Mouse (Mus musculus) urinary bladder, postnatal 4 days (tissue): ENCODE measurements around the gene Nin.

ENCODE experiments used
- DNase-seq, 2 experiments: peaks; one replicate each; pipeline ENCODE4 v3.0.0; 2021 to 2022; ENCODE audit warnings: low spot score in 2 of 2

Nin gene

DNA sequence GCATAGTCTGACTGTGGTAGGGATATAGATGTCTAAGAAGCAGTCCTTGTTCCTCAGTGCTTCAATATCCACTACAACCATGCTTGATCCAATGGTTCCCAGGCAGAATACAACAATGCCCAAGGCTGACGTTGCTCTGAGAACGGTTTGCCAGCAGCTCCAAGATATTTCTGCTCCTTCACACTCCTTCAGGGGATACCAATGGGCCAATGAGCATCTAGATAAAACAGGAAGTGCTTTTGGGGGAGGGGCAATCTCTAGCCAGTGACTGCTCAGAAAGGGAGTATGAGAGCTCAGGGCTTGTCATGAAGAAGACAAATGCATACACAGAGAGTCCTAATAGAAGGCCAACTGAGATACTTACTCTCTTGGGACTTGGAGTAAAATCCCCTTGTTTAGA lies 6.0 kb upstream of the Nin start:
- no peak for DNase-seq

DNA sequence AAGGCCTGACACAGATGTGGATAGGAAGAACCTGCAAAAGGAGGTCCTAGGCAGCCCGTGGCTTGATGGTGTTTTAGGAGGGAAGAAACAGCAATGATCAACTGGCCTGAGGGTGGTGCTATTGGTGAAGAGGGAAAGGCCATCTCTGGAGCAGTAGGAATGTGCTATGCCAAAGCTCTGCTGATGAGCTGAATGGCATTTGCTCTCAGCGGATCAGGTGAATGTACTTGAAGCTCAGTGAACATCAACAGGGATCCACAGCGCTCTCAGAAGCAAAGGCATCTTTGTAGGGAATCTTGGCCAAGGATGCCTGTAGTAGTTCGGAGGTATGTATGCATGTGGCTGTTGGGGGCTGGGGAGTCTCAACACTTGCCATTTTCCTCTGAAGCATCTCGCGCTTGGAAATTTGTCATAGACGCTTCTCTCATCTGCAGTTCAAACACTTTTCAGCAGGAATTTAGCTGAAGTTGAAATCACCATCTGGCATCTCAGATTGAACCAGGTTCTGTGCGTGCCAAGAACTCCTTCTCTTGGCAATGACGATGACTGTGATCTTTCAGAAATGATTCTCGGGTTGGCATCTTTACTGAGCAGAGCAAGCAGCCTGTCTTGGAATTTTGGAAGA lies 5.3 kb upstream of the Nin start:
- DNase-seq: no peak

DNA sequence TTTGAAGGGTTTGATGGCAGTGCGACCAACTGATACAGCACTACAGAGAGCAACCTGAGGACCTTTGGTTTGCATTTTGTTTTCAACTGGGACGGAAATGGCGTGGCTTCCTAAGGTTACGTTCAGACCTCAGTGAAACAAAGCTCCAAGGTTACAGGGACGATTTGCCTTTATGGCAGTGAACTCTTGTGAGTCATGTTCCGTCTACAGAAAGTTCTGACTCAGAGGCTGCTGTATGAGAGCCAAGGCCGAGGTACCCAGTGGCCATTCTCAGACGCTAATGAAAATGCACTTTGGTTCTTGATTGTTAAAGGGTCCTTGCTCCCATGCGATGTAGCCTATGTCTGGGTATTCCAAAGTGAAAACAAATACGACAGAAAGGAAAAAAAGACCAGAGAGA lies 3.6 kb upstream of the Nin start:
- no peak for DNase-seq

DNA sequence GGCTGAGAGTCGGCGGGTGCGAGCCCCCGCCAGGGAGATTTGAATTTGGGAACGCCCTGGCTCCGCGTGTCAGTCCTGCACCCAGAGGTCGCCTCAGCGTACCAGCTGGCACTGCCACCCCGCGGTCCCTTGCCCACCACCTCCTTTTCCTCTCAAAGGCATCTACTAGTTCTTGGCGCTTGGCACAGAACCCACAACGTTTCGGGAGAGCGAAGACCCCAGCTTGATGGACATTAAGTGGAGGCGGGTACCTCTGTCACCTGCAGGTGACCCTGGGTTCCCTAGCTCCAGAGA lies 1.5 kb downstream of the Nin start:
- DNase-seq: no peak

DNA sequence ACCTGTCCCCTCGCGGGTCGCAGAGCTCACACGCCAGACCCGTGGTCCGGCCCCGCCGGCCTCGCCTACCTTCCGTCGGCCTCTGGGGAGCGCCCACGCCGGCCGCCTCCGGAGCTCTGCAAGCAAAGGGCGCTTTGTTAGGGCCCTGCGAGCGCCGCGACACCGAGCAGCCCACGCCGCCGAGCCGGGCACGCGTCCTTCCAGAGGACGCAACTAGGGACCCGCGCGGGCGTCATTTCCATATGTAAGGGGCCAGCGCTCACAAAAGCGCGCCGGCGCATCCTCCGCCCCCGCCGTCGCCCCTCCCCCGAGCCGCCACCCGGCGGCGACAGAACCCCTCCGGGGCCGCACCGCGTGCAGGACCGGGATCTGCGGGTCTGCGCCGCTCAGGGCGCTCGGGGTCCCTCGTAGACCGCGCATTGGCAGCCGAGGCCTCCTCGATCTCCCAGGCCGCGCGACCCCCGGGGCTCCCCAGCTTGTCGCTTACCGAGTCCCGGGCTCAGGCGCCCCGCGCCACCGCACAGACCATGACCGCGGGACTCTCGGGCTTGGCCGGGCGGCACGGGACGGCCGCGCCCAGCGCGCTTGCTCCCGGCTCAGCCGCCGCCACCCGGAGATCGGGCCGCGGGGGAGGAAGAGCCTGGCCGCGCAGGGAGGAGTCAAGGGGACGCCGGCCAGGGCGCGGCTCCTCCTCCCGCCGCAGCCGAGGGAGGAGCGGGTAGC lies 2.0 kb downstream of the Nin start:
- peak; percentile 72 to 77 for DNase-seq

DNA sequence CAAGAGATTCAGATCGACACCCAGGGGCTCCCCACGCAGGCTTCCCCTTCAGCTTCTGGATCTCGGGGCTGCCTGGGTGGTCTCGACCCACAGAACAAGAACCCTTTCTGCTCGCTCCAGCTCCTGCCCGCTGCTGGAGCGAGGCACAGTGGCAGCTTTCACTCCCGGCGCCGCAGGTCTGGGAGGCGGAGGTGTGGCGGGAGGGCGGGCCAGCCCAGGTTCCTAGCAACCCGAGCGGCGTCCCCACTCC lies 2.5 kb downstream of the Nin start:
- no peak for DNase-seq

DNA sequence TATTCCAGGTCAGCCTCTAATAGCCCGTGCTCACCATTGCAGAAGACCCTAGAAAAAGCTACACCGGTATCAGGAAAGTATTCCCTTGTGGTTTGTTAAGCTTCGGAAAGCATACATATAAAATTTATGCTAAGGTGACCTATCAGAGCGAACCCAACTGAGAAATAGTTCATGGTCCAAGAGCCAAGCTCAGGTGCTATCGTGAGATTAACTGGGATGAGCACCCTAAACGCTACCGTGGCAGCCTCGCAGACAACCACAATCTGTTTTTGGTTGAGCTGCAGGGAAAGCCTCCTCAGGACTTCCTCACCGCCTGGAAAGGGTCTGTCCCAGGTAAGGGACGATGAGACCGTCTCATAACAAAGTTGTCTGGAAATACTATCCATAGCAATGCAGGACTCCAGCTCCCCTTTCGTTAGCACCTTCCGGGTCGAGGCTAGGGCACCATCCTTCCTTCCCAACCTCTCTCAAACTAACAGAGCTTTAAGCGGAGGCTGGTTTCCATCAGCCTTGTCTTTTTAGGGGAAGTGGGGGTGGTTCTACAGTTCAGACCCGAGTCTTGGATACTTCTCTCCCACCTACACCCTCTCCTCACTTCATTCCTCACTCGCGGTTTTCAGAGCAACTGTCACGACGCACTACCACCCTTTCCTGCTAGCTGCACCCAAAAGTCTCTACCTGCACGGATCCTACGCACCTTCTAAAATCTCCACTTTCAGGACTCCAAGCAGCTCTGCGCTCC lies 3.0 kb downstream of the Nin start:
- no peak for DNase-seq

DNA sequence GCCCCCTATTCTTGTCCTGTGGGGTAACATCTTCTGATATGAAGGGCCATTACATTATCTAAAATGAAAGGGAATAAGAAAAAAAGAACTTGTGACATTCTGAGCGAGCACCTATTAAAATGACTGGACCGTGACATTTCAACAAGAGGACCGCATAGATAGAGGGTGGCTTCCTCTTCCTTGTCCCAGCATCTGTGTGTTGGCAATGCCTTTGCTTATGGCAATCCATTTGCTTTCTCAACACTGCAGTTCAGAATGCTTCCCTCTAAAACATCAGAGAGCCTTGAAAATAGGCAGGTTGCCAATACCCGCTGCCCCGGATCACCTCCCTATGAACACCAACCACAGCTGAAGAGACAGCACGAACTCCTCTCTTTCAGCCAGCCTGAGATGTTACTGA lies 3.6 kb downstream of the Nin start:
- DNase-seq: no peak

DNA sequence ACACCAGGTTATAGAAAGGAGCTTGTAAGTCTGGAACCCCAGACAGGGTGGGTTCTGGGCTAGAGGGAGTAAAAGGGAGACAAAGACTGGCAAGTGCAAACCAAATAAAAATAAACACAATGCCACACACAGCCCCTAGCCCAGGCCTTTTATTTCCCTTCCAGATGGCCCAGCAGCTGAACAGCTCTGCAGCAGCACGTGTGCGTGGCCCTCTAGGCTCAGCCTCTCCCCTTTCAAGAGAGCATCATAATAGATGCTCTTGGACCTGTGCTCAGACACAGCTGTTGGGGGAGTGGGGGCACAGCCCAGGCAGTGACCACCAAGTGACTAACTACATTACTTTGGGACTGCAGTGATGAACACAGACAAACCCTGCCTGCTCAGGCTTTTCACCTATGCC lies 5.4 kb downstream of the Nin start:
- no peak for DNase-seq

DNA sequence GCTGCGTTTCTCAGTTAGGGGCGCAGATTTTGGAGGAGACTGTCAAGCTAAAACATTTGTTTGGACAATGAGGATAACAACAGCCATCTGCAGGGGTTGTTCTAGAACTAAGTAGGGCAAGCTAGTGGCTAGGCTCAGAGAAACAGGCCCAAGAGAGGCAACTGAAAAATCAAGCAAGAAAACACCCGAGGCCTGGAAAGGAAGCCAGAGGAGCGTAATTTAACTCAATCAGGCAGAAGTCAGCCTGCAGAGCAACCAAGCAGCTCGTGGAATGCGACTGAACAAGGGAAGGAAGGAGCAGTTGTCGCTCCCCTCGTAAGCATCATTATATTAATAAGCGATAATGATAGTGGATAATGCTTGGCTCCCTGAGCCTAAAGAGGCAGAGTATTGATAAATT lies 7.0 kb downstream of the Nin start:
- DNase-seq: no peak

DNA sequence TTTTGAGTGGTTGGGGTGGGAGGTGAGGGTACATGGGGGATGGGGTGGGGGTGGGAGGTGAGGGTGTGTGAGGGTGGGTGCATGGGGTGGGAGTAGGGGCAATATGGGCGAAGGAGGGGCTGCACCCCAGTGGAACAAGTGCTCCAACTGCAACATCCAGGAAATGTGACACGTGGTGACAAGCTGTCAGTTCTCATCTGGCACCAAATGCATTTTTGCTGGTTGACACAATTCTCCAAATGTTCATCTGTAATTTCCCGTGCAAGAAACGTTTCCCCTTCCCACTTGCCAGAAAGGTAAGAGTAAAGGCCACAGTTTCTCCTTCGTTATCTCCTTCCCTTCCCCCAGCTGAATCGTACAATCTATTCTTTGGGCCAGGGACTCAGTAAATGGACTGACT lies 7.6 kb downstream of the Nin start:
- DNase-seq: no peak

DNA sequence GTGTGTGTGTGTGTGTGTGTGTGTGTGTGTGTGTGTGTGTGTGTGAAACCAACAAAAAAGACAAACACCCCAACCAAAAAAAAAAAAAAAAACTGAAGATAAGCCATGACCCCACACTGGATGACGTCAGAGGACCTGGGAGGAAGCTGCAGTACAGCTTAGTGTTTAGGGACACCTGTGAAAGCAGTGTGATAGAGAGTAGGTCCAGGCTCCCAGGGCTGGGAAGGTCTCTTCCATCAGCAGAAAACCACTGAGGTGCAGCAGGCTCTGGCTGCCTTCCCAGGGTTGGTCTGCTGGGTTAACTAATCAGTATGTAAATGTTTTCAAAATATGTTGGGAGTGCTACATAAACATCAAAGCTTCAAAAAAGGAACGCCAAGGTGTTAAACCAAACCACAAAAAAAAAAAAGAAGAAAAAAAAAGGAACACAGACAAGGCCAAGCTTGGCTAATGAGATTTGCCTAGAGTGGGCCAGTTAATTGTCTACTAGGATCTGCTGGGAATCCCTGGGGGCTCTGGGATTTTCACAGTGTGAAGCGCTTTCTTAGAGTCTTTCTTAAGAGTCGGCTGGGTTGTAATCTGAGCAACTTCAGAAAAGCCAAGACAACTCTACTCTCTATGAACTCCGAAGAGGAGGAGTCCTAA lies 8.6 kb downstream of the Nin start:
- DNase-seq: no peak

DNA sequence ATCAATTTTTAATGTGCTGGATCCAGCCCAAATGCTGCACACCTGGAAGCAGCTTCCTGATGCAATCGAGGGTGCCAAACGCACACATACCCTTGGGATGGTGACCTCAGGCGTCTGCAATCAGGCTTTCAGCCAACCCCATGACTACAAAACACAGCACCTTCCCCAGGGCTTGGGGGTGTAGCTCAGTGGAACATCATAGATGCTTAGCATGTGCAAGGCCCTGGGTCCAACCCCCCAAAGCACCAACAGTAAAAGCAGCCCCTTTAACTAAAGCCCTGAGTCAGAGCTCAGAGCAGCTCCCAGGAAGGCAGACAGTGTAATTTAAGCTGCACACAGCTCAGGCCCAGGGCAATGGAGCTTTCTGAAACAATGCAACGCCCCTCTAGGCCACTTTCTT lies 9.3 kb downstream of the Nin start:
- no peak for DNase-seq

DNA sequence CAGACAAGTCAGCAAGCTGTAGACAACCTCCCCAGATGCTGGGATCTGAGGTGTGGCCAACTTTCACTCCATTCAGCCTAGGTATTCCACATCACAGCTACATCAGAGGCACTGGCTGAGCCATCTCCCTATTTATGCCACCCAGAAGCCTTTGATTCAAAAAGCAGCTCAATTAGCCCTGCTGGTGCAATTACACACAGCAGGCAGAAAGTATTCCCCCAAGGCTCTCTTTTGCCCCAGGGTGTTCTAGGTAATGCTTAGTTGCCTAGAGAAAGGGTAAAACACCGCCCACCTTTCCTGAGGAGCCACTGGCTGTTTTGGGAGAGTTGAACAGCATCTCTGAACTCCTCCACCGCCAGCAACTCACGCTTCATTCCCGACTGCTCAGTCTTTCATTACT lies 10.3 kb downstream of the Nin start:
- no peak for DNase-seq

DNA sequence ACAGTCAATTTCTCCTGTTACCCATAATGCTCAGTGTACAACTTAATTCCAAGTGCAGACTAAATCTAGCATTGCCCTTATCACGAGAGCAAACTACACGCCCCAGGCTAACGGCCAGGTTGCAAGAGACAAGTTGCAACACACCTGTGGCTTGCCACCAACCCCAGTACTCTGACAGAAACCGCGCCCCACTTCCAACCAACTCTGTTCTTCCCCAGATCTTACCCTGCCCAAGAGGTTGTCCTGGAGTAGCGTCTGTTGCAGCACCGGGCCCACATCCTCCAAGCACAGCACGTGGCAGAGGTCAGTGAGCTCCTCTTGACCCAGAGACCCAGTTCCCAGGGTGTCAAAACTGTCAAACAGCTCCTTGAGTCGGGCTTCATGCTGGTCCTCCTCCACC lies 11.1 kb downstream of the Nin start:
- DNase-seq: no peak

DNA sequence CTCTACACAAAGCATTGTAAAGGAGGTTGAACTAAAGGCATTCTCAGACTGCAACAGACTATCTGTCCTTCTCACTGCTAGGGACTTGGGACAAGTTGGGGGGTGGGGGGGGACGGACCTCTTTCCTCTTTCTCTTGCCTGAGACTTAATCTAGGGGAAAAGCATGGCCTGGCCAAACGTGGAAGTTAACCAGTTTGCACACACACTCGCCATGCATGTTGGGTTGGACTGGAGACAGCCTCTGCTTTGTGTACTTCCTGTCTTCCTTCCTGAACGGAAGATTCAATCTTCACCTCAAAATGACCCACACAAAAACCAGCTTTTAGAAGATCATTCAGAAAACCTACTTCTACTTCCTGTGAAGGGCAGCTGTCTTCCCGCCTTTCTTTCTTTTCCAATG lies 11.7 kb downstream of the Nin start:
- no peak for DNase-seq

DNA sequence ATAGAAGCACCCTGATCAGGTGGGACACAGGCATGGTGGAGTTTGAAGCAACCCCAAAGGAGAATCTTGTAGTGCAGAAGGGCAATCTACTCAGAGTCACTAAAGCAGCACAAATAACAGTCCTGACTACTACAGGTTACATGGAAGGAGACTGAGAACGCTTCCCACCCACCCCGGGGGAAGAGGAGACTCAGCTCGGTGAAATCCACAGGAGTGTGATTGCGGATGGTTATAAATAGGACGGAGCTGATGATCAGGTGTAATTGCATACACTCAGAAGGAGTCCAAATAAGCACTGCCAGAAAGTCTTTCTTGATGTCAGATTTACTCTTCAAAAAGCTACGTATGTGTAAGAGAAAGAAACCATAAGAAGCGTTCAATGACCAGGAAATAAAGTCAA lies 15.6 kb downstream of the Nin start:
- DNase-seq: no peak

DNA sequence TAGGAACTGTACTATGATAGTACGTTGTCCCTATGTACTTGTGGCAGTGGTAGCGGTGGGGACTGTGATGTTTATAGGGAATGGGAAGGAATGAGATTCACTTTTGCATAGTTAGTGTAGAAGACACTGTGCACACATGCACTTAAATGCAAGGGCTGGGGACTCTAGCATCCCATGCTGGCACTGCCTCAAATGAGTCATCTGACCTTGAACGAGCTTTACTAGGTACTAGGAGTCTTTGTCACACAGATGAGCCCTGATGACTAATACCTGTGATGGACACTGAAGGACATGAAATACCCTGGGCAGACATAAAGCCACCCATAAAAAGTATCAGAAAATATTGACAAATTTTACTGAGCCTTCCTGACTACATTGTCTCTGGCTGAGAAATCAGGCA lies 16.2 kb downstream of the Nin start:
- DNase-seq: no peak

DNA sequence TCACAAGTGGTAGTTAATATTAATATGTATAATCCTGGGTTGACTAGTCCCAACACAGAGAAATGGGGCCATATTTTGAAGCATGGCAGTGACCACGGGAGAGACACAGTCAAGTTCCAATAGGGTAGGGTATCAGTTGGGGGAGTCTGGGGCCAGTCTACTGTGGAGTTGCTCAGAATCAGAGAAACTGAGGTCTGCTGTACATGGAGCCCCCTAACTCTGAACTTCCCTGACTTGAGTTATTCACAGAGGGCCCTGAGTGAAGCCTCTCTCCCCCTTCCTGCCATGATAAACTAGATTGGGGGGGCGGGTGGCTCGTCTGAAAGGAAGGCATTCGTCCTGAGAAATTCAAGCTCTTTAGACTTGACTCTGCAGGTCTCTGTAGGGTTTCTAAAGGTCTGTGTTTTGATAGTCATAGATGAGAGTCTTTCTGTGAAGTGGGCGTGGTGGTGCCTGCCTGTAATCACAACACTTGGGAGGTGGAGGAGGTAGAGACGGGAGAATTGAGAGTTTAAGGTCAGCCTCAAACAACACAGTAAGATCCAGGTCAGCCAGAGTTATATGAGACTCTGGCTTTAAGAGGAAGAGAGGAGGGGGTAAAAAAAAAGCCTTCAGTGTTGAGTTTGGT lies 20.1 kb downstream of the Nin start:
- no peak for DNase-seq

DNA sequence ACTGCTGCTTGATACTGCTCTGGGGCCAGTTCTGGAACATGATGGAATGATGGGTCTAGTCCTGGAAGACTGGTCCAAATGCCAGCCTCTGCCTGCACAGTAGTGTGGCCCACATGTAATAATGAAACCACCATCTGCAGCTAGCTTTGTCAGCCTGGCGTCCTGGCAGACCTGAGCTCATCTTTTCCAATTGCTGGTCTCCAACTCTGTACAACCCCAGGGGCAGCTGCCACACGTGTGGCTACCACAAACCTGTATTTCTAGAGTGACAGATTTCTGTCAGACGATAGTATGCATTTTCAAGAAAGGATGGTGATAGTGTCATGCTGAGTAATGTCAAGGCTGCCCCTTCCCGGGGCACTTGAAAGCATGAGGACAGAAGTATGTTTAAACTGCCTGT lies 25.2 kb downstream of the Nin start:
- DNase-seq: no peak

DNA sequence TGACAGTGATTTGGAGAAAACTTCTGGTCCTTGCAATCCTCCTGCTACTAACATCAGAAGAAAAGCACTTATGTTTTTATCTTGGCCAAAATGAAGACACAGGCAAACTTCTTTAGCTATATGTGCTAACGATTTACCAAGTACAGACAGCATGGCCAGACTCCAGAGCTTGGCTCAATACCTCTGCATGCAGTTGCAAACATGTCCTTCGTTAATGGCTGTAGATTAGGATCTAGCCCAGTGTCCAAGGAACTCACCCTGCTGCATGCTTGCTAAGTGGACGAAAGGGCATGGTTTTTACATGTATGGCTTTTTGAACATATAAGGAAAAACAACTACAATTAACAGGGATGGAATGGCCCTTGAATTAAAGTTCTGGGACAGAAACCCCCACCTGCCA lies 28.2 kb downstream of the Nin start:
- no peak for DNase-seq

DNA sequence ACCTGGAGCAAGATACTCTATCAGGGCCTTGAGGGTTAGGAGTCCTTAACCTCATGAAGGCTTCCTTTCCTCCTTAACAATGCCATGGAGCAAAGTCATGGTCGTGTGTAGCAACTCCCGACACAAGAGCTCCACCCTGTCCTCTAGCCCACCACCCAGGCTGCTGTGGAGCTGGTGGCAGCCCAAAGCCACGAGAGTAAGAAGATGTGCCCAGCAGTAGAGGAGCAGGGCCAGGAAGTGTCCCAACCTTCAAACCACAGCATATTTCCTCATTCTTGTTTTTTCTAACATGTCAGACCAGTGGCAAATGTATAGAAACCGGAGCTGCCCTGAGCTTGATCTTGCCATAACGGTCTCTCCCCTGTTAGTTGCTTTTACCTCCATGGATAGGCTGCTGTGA lies 29.3 kb downstream of the Nin start:
- no peak for DNase-seq

DNA sequence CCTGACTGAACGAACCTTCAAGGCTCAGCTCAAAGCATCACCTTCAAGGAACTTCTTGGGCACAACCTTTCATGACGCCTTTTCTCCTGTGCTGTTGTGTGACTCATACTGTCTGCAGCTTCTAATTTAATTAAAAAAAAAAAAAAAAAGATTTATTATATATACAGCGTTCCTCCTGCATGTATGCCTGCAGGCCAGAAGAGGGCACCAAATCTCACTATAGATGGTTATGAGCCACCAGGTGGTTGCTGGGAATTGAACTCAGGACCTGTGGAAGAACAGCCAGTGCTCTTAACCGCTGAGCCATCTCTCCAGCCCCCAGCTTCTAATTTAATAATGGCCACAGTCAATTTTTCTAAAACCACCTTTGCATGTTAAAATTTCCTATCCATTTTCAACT lies 29.8 kb downstream of the Nin start:
- no peak for DNase-seq
